Comparison of ENCODE assay signal across 8 mouse cellular contexts in genomic region chr10:105572301-105572700, GRCm38 (mm10). TPM values are rescaled to one million over a fixed set of nuclear protein-coding genes. Genes with fewer than 3 reads are reported as not detected.
DNase-seq lines count a peak whose midpoint lies in the region; ATAC-seq and TF ChIP-seq lines count a peak whose summit lies in the region.

No protein-coding gene starts in this region.

- no peak overlapping the region for H3K27ac ChIP-seq in heart, embryonic 16.5 days (ENCODE audit: low read length)
- H3K27ac ChIP-seq in embryonic facial prominence, embryonic 14.5 days (replicated peaks; ENCODE audit: low read depth, low read length) = no peak overlapping the region
- no peak overlapping the region for H3K27ac ChIP-seq in intestine, embryonic 14.5 days (ENCODE audit: low read depth)
- no peak overlapping the region for H3K27ac ChIP-seq in midbrain, postnatal 0 days (ENCODE audit: low read depth, low read length)

- no peaks in the 10 kb centered on the region for H3K27me3 ChIP-seq in heart, embryonic 16.5 days (ENCODE audit: control insufficient read depth, insufficient read depth, low read length)
- H3K27me3 ChIP-seq in embryonic facial prominence, embryonic 14.5 days (replicated peaks; ENCODE audit: control insufficient read depth, insufficient read depth, low read length) = no peaks in the 10 kb centered on the region
- no peaks in the 10 kb centered on the region for H3K27me3 ChIP-seq in intestine, embryonic 14.5 days (replicated peaks; ENCODE audit: control insufficient read depth, insufficient read depth, low read length)
- no peaks in the 10 kb centered on the region for H3K27me3 ChIP-seq in midbrain, postnatal 0 days (ENCODE audit: insufficient read depth, low read length)

- peak overlapping the region; percentile 94 for H3K4me2 ChIP-seq in heart, embryonic 16.5 days (ENCODE audit: low read depth, low read length)
- peak overlapping the region; percentile 78 for H3K4me2 ChIP-seq in embryonic facial prominence, embryonic 14.5 days (ENCODE audit: low read depth, low read length)
- peak overlapping the region; percentile 95 for H3K4me2 ChIP-seq in intestine, embryonic 14.5 days (ENCODE audit: low read length)
- peak overlapping the region; percentile 81 for H3K4me2 ChIP-seq in midbrain, postnatal 0 days (ENCODE audit: low read depth, low read length, poor library complexity, severe bottlenecking)

- peaks cover 11% of the 10 kb centered on the region for H3K4me1 ChIP-seq in heart, embryonic 16.5 days (ENCODE audit: control insufficient read depth, insufficient read depth, low read length)
- H3K4me1 ChIP-seq in embryonic facial prominence, embryonic 14.5 days (ENCODE audit: control insufficient read depth, insufficient read depth, low read length) = peaks cover 25% of the 10 kb centered on the region
- peaks cover 2% of the 10 kb centered on the region; the same call in 1 of the 2 replicates for H3K4me1 ChIP-seq in intestine, embryonic 14.5 days (replicated peaks; ENCODE audit: control insufficient read depth, insufficient read depth, low read length)
- H3K4me1 ChIP-seq in midbrain, postnatal 0 days (ENCODE audit: insufficient read depth, low read length) = 0 out of 2 replicates have a peak, but pooled peaks cover 4% of the 10 kb centered on the region

- H3K36me3 ChIP-seq in heart, embryonic 16.5 days (ENCODE audit: control insufficient read depth, insufficient read depth) = no peaks in the 10 kb centered on the region
- H3K36me3 ChIP-seq in embryonic facial prominence, embryonic 14.5 days (ENCODE audit: control insufficient read depth, insufficient read depth, low read length) = 0 out of 2 replicates have a peak, but pooled peaks cover 4% of the 10 kb centered on the region
- H3K36me3 ChIP-seq in intestine, embryonic 14.5 days (ENCODE audit: control insufficient read depth, insufficient read depth, low read length) = no peaks in the 10 kb centered on the region; the same call in 1 of the 2 replicates
- H3K36me3 ChIP-seq in midbrain, postnatal 0 days (ENCODE audit: insufficient read depth, low read length) = no peaks in the 10 kb centered on the region

- TF ChIP-seq CTCF in midbrain, postnatal 0 days (IDR thresholded peaks at IDR 0.05) = no peak

- H3K4me3 ChIP-seq in heart, embryonic 16.5 days (ENCODE audit: low read length) = peak overlapping the region; percentile 77
- peak overlapping the region; percentile 89 for H3K4me3 ChIP-seq in embryonic facial prominence, embryonic 14.5 days (ENCODE audit: low read depth, low read length)
- peak overlapping the region; percentile 78 for H3K4me3 ChIP-seq in intestine, embryonic 14.5 days (ENCODE audit: low read depth, low read length)
- H3K4me3 ChIP-seq in midbrain, postnatal 0 days (ENCODE audit: low read depth, low read length) = peak overlapping the region; percentile 86

- ATAC-seq in heart, embryonic 16.5 days (replicated peaks; ENCODE audit: extremely low read depth, insufficient read depth, low FRiP score) = no peak
- ATAC-seq in embryonic facial prominence, embryonic 14.5 days (ENCODE audit: low read depth) = no peak
- ATAC-seq in intestine, embryonic 14.5 days (replicated peaks; ENCODE audit: low FRiP score, low TSS enrichment, low read depth) = no peak
- ATAC-seq in midbrain, postnatal 0 days (ENCODE audit: low FRiP score) = no peak
- ATAC-seq in erythroblast, adult 5-6 weeks (replicated peaks; ENCODE audit: low FRiP score, poor library complexity, severe bottlenecking) = no peak

- peak overlapping the region; percentile 10; the same call in 1 of the 2 replicates for H3K9ac ChIP-seq in heart, embryonic 16.5 days (ENCODE audit: low read length)
- H3K9ac ChIP-seq in embryonic facial prominence, embryonic 14.5 days (ENCODE audit: low read depth, low read length) = peak overlapping the region; percentile 83
- peak overlapping the region; percentile 65 for H3K9ac ChIP-seq in intestine, embryonic 14.5 days (ENCODE audit: low read length)
- H3K9ac ChIP-seq in midbrain, postnatal 0 days (replicated peaks; ENCODE audit: low read length, poor library complexity, severe bottlenecking) = no peak overlapping the region

- no peak for DNase-seq in heart, postnatal 10 days
- DNase-seq in embryonic facial prominence, embryonic 14.5 days (ENCODE audit: low spot score) = no peak
- DNase-seq in intestine, embryonic 14.5 days (ENCODE audit: low spot score) = no peak
- no peak for DNase-seq in midbrain, postnatal 0 days (ENCODE audit: low spot score)
- DNase-seq in ovary, adult 18-20 months (ENCODE audit: low spot score) = no peak
- DNase-seq in kidney, adult 11 months = no peak

- intact Hi-C loops in heart, postnatal 10 days (cut with DNase I) = loop anchor here (10.0 kb wide), 3 partner anchors 202 to 1788 kb away; no protein-coding TSS in a partner anchor

- no peaks in the 10 kb centered on the region for H3K9me3 ChIP-seq in heart, embryonic 16.5 days (replicated peaks; ENCODE audit: control insufficient read depth, low read length)
- H3K9me3 ChIP-seq in embryonic facial prominence, embryonic 14.5 days (ENCODE audit: control insufficient read depth, low read length) = no peaks in the 10 kb centered on the region
- no peaks in the 10 kb centered on the region for H3K9me3 ChIP-seq in intestine, embryonic 14.5 days (ENCODE audit: control insufficient read depth, low read length)
- no peaks in the 10 kb centered on the region for H3K9me3 ChIP-seq in midbrain, postnatal 0 days (ENCODE audit: low read length)

- WGBS in heart, embryonic 16.5 days = 59% methylated on average over 7 of the region's 7 CpGs
- 40% methylated on average over 7 of the region's 7 CpGs for WGBS in embryonic facial prominence, embryonic 14.5 days
- WGBS in intestine, embryonic 14.5 days = 56% methylated on average over 7 of the region's 7 CpGs
- WGBS in midbrain, postnatal 0 days = 21% methylated on average over 7 of the region's 7 CpGs

RNA-seq across cellular contexts. Expression of gene Tmtc2, which starts 1.9 kb away (rescaled TPM):
- polyA plus RNA-seq in heart, embryonic 16.5 days (2015; fragmentation: Nextera tagmentation; extraction: Ambion mirVana) = 2.1 and 2.9 TPM in 2 replicates
- 1 to 10 TPM; 5.2 to 6.3 TPM for total RNA-seq in heart, postnatal 10 days (2021)
- 9.4 and 10.9 TPM in 2 replicates for polyA plus RNA-seq in embryonic facial prominence, embryonic 14.5 days (2014; fragmentation: Nextera tagmentation; extraction: Ambion mirVana)
- 10.9 and 12.6 TPM in 2 replicates for polyA plus RNA-seq in intestine, embryonic 14.5 days (2014; fragmentation: Nextera tagmentation; extraction: Ambion mirVana)
- total RNA-seq in midbrain, postnatal 0 days (2014; rRNA removed) = 12.9 and 14.6 TPM in 2 replicates
- 4.1 and 5.3 TPM in 2 replicates for polyA plus RNA-seq in midbrain, postnatal 0 days (2015; fragmentation: Nextera tagmentation; extraction: Ambion mirVana)
- total RNA-seq in erythroblast, adult 5-6 weeks (2015; ENCODE audit: low replicate concordance) = not detected in 2 replicates
- total RNA-seq in erythroblast, adult 5-6 weeks (2017; ENCODE audit: low replicate concordance) = 1.4 TPM in 1 of 2 replicates, not detected in the other
